Mouse (Mus musculus) skeletal muscle tissue, adult 2 months (tissue): ENCODE results near the gene Slc25a26.
"Not testable (repeated sequence)": the region's sequence is repeated elsewhere in the genome, so short reads cannot be mapped to it uniquely, and the experiment has no call there.

ENCODE experiments used
- DNase-seq: peaks from one replicate; pipeline ENCODE4 v3.0.0-alpha.2; 2012; ENCODE audit warnings: low read depth, low spot score

Gene Slc25a26

DNA sequence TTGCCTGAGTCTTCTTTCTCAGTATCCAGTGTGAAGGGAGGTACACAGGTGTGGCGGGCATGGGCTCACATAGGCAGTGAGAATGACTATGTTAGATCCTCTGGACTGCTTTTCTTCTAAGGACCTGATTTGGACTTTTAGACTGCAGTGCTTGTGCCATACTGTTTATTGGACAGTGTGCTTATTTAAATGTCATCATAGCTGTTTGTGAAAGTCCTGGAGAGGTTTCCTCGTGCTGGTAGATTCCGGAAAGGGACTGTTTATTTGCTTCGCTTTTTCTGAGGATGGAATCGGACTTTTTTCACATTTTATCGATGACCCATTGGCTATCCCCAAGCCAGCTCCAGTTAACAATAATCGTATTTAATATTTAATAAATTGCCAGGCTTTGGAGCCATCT lies 50.7 kb downstream of the Slc25a26 start:
- DNase-seq: no peak

DNA sequence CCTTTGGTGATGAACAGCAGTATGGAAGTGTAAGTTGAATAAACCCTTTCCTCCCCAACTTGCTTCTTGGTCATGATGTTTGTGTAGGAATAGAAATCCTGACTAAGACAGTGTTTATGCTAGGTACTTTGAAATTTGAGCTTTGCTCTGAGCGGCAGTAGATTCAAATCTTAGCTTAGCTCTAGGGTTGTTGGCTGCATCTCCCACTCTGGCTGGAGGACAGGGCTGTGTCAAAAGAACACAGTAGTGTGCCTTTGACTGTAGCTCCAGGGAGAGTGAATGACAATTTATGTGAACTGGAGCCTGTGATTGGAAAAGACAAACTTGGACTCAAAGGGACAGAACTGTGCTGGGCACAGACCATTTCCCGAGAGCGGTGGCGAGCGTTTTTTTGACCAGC lies 53.0 kb downstream of the Slc25a26 start:
- no peak for DNase-seq

DNA sequence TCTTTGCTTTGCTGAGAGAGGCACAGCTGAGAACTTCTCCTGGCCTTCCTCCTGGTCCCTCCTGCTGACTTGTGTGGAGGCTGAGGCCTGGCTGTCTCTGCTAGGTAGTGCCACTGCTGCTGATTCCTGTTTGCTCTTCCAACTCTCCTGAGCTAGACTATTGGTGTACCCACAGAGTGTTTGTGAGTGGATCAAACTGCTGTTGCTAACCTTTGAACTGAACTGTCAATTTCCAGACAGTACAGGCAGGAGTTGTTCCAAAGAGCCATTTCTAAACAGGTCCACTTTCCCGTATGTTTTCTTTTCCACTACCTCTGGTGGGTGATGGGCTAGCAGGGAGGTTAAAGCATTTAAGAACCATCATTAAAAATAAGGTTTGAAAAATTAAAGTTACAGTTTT lies 58.5 kb downstream of the Slc25a26 start:
- not testable (repeated sequence) for DNase-seq

DNA sequence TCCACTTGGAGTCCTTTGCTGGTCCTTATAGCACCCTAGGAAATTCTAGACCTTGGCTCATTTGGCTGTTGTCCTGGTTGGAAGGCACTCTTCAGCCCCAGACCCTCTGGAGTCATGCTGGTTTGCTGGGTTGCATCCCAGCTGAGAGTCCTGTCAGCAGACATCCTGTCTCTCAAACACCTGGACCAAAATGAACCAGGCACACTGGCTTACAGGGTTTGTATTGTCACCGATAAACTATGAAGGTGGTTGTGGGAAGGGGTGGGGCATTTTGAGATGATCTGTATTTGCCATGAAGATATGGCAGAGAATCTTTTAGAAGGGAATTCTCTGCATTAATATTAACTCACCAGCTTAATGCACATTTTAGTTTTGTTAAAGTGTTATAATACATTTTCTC lies 60.8 kb downstream of the Slc25a26 start:
- DNase-seq: no peak

DNA sequence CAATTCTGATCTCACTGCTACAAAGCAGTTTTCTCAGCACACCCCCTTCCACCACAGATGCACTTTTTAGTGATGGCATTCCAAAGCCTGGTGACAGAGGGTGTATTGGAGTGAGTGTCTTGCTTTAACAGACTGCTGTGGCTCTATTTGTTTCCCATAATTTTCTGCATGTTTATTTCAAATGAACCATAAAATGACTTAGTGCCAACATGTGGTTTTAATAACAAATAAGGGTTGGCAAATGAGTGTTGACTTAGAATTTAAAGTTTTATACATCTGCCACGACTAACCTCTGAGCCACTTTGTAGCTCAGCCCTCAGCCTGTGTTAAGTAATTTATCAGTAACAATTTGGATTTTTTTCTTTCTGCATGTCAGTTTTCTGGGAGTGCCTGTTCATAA lies 61.2 kb downstream of the Slc25a26 start:
- no peak for DNase-seq

DNA sequence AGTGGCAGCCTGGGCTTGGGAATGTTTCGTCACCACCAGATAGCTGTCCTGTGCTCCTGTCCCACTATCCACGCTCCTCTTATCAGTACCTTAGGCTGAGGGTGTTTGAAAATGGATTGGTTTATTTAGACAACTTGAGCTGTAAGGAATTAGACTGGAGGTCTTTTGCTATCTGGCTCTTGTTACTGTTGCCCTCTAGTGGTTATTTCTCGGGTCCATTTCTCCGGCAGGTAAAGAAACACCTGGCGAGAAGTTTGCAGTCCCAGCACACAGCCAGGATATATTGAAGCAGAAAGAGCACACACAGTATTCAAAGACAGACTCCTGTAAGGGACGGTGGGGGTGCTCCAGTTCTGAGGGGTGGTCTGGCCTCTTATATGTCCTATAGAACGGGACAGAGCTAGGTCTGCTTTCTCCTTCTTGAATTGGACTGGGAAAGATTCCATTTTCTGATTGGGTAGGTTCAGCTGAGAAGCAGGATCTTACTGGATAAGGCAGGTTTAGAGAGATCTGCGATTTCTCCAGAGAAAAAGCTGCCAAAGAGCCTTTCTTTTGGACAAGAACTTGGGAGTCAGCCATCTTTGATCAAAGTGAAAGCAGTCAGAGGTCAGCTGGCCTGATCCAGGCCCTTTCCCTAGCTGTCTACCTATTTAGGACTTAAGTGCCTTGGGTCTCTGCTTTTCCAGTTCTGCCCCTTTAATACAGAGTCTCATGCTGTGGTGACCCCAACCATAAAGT lies 63.2 kb downstream of the Slc25a26 start:
- DNase-seq: no peak

DNA sequence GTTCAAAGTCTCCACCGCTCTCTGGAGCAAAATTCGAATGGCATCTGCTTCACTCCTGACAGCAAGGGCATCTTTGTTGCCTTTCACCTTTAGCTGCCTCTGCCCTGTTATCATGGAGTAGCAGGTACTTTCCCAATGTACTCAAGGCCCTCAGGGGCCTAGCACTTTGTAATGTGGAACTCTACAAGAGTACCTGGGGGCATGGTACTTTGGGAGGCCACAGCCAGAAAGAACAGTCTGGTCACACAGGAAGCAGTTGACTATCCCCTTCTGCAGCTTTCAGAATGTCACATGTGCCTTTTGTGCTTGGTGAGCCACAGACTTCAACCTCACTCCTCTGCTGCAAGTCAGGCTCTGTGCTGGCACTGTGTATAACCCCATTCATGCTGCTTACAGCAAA lies 65.6 kb downstream of the Slc25a26 start:
- no peak for DNase-seq

DNA sequence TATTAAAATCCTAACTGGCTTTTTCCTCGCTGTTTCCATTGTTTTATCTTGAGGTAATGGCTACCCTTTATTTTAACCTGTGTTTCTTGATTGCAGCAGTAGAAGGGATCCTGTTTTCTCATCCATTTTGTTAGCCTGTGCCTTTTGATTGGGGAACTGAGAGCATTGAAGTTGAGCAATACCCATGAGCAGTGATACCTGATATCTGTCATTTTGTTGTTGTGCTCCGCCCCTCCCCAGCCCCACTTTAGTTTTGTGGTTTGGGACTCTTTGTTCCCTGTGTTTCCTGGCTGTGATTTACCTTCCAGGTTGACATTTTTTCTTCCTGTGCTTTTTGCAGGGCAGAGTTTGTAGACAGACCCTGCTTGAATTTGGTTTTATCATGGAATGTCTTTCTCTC lies 67.9 kb downstream of the Slc25a26 start:
- DNase-seq: no peak

DNA sequence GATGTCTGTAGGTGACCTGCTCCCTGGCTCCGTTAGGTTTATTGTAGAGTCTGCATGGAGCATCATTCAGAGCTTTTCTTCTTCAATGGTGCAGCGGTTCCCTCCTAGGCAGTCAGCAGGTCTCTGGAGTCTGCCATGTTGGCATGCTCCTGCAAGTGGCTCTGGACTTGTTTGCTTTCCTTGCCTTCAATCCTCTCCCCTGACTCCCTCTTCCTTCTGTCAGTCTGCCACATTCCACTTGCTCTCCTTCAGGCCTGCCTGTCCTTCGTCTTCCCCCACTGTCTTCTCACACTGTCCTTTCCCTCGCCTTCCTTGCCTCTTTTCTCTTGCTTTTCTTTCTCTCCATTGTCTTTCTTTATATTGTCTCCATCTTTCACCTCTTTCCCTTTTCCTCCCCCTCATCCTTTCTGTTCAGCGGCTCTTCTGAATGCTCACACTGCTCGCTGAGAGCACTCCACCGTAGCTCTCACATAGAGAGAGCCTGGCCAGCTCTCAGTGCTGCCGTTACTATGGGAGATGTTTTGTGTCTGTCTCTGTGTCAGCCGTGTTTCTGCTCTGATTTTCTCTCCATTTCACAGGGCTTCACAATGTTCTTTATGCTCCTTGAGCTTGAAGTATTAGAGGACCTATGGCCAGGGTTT lies 75.5 kb downstream of the Slc25a26 start:
- DNase-seq: no peak

DNA sequence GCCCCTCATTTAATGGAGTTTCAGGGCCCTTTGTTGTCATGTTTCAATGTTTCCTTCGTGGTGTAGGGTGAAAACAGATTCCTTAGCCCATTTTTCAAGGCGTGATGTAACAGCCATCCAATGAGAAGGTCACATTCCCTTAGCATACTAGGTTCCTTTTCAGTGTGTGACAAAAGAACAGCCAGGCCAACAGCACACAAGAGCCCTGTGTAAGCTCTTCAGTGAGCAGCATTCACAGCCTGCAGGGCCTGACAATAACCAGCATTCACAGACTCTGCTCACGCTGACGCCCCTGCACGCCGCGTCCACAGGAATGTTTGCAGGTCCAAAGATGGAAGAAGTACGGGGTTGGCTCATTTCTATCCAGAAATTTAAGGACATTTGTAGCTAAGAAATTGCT lies 77.9 kb downstream of the Slc25a26 start:
- DNase-seq: no peak

DNA sequence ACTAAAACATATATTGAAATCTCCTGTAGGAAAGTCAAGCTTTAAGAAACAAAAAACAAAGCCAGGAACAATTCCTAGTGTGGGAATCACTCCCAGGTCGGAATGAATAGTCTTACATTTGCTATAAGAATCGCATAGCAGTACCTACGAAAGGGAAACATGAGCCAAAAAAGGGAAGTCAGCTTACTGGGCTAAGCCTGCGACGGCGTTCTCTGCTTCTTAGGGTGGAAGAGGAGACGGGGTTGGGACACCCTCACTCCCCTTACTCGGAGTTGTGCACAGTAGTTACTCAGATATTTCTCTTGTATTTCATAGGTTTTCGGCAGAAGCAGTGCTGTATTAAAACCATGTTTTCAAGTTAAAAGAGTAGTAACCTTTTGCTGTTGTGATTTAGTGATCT lies 81.9 kb downstream of the Slc25a26 start:
- no peak for DNase-seq

DNA sequence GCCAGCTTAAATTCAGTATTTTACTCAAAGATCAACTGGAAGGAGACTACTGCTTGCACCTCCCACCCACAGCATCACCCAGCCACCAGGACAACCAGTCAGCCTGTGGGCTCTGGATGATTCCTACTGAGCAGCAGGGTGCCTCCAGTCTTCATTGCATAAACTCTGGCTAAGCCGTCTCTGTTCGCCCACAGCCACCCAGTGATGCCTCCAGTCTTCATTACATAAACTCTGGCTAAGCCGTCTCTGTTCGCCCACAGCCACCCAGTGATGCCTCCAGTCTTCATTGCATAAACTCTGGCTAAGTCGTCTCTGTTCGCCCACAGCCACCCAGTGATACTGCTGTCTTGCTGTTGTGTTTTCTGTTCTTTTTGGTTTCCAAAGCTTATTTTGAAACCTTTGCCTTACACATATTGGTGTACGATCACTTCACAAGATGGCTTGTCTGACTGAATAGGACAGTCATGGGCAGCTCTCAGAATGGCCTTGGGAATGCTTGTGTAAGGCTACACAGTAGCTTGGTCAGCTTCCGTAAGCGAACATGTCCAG lies 84.1 kb downstream of the Slc25a26 start:
- DNase-seq: no peak

DNA sequence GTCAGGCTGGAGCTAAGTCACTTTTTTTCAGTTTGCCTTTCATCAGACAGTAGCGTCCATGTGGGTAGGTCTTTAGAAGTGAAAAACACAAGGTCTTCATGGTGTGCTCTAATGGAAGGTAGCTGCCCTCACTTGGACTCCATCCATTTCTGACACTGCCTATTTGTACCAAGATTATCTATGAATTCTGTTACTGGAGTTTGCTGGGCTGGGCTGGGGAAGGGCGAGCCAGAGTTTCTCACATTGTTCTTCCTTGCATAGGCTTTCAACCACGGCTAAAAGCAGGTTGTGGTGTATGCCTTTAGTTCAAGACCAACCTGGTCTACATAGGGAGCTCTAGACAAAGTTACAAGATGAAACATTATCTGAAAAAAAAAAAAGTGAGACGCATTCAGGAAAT lies 84.8 kb downstream of the Slc25a26 start:
- no peak for DNase-seq

DNA sequence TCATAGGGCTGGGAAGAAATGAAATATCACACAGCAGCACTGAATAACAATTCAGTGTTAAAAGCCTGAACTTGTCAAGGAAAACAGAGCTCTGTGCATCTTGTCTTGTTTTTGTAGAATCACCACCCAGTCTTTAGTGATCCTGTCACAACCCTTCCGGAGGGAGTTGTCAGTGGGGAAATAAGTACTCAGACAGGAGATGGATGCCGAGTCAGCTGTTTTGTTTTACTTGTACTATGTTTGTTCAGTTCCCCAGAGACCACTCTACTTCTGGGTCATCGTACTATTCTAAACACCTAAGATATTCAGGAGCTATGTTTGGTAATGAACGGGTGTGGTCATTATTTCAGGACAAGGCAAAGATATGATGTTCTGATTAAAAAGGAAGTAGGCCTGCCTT lies 88.2 kb downstream of the Slc25a26 start:
- no peak for DNase-seq

DNA sequence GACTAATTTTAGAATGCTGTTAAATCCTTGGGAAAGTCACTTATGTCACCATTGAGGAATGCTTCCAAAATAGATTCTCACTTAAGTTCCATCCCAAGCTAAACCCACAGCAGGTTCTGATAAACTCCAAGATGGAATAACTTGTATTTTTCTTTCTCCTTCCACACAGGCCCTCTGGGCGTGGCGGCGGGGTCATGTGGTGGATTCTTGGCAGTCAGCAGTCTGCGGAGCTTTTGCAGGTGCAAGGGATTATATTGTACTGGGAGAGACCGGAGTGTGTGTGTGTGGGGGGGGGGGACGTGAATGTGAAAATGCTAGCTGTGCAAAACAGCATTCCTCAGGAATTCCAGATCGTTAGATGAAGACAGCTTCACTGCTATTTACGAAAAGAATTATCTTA lies 92.1 kb downstream of the Slc25a26 start:
- DNase-seq: no peak

DNA sequence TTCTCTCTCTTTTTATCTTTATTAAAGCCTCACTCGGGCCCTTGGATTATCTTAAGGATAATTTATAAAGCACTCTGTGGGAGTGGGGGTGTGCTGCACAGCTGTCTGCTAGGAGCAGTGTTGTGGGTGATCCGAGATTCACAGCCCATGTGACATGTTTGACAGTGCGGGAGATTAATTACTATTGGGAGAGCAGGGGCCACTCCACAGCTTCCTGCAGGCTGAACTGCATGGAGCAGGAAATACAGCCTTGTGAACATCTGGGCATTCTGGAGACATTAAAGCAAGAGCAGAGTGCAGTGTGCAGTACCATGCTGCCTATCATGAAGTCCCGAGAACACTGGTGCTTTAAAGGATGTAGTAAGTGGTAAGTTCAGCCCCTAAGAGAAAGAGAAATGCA lies 92.6 kb downstream of the Slc25a26 start:
- no peak for DNase-seq

DNA sequence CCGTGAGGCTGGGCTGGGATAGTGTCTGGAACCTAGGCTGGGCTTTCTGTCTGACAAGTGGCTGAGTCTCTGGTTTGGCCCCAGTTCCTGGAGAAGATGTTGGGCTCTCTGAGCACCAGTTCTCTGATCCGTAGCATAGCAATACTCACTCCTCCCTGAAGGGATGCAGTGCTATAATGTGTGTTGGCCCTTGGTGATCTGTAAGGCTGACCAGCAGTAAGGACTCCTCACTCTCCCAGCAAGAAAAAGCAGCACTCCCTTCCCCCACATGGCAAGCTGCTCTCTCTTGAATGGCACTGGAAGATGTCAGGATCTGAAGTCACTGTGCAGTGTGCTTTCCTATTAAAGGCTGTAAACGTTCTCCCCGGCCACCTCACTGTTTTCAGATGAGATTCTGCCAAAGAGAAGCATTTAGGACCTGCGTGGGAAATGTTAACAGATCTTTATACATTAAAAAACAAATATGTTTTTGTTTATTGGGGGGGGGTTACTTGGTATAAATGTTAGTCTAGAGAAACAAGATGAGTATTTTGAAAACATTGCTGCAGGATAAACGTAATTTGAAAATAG lies 94.0 kb downstream of the Slc25a26 start:
- no peak for DNase-seq

DNA sequence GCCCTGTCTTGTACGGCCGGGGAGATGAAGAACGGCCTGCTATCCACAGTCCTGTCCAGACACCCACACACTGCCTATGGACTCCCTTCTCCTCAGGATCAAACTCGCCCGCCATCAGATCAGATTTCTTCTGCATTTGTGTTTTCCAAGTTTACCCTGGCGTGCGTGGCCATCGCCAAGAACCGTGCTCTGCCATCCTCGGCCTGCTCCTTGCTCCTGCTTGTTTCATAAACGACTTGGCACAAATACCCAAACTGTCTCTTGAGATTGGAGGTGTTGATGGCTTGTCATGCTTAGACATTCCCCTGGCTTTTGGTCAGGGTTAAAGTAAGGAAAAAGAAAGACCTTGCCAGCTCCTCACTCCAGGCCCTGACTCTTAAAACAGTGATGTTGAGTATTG lies 94.6 kb downstream of the Slc25a26 start:
- DNase-seq: peak; percentile 52

DNA sequence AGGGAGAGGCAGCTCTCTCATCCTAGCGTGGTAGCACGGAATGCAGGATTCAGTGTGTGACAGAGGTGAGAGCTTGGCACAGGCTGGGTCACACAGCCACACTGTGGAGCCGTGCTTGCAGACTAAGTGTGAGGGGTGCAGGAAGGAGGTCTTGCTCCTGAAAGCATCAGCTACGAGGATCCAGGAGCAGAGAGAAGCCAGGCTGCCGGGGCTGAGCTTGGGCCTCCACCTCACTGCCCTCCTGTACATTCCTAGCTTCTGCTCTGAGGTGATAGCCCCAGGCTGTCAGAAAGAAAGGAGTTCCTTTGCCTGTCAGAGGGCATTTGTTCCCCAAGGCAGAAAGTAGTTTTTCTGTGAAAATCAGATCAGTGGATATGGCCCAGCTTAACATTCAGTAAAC lies 95.1 kb downstream of the Slc25a26 start:
- no peak for DNase-seq

DNA sequence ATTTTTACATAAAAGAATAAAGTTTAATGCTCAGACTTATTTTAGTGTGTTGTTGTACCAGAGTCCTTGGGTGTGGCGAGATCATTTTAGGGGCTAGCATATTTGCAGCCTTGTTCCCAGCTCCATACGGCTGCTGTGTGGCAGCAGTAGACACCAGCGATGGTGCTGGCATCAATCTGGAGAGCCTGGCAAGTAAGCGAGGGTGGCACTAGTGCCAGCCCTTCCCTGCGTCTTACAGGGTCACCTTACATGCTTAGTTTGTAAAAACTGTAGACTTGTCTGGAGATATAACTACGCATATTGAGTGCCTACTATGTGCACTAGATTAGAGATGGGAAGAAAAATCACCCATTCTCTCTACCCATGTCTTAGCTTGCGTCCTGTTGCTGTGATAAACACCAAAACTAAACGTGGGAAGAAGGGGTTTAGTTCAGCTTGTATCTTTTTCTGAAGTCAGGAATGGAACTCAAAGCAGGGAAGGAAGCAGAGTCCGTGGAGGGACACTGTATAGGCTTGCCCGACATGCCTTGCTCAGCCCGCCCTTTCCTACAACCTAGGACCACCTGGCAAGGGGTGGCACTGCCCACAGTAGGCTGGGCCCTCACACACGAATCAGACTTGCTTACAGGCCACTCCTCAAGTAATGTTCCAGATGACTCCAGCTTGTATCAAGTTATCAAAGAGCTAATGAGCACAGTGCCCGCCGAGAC lies 96.1 kb downstream of the Slc25a26 start:
- DNase-seq: peak; percentile 68

DNA sequence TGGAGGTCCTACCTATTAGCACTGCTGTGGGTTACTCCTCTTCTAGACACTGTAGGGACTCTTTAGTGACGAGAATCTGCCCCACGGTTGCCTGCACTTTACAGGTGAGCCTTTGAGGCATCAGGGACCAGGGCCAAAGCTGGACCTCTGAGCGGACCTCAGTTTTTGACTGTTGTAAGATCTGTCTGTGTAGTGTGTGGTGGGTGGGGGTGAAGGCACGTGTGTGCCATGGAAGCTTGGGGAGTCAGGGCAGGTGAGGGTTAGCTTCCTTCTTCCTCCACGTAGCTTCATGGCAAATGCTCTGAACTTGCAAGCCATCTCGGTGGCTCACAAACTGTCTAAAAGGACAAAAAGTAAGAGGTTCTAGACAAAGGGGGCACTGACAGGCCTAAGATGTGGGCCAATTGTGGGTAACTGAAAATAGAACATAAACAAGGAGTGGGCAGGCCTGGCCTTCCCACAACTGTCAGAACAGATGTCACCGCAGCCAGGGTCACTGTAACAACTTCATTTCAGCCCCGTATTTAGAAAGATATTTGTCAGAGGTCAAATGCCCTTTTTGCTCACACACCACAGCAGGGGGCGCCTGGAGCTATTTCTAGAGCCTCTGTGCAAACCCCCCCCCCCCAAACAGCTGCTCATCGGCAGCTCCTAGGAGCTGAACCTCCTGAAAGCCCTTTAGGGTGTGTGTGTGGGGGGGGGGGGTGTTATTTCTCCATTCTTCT lies 96.8 kb downstream of the Slc25a26 start:
- no peak for DNase-seq

DNA sequence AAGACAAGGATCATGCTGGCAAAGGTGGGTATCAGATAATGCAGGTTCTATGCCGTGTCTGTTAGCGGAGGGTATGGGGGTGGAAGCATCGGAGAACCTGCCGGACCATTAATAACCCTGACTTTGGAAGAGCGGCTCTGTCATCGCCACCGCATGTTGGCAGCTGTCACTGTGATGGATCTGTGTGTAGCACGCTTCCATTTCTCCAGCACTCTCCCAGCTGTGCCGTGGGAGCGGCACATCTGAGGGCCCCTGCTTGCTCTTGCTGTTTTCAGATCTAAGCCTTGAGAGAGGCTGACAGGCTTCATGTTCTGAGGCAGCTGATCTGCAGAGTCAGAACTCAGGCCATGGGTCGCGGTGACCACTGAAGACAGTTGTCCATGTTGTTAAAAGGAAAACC lies 98.3 kb downstream of the Slc25a26 start:
- peak; percentile 50 for DNase-seq
